Mouse (Mus musculus) myocyte (in vitro differentiated cells): ENCODE measurements around the gene Ikzf1.

Experiments used
- E2F4 ChIP-seq: IDR thresholded peaks from one replicate; pipeline ENCODE4 v1.6.1; 2011; ENCODE audit warnings: mild to moderate bottlenecking, control low read depth, moderate library complexity; ENCODE audit not compliant: insufficient read depth
- MAX ChIP-seq: IDR thresholded peaks from one replicate; pipeline ENCODE4 v1.6.1; 2011; ENCODE audit warnings: low read depth, mild to moderate bottlenecking, control low read depth
- MYOD1 ChIP-seq, 3 experiments: IDR thresholded peaks; one replicate each; pipeline ENCODE4 v1.6.1; 2011; ENCODE audit warnings: control low read depth in 2 of 3, low read depth in 2 of 3, mild to moderate bottlenecking in 2 of 3, moderate library complexity in 1 of 3; ENCODE audit not compliant: insufficient read length in 2 of 3, control insufficient read depth in 1 of 3
- MYOG ChIP-seq, 3 experiments: IDR thresholded peaks; one replicate each; pipeline ENCODE4 v1.6.1; 2011; ENCODE audit warnings: control low read depth in 2 of 3, low read depth in 2 of 3, mild to moderate bottlenecking in 2 of 3; ENCODE audit not compliant: insufficient read length in 2 of 3, control insufficient read depth in 1 of 3, insufficient read depth in 1 of 3
- POLR2A ChIP-seq: IDR thresholded peaks from one replicate; pipeline ENCODE4 v1.6.1; 2011; ENCODE audit warnings: low read depth, mild to moderate bottlenecking, control low read depth, moderate library complexity; ENCODE audit not compliant: insufficient read length
- TCF12 ChIP-seq: IDR thresholded peaks from one replicate; pipeline ENCODE4 v1.6.1; 2011; ENCODE audit warnings: mild to moderate bottlenecking, control low read depth; ENCODE audit not compliant: poor library complexity, insufficient read depth, severe bottlenecking
- TCF3 ChIP-seq: IDR thresholded peaks from one replicate; pipeline ENCODE4 v1.6.1; 2011; ENCODE audit warnings: low read depth, control low read depth; ENCODE audit not compliant: insufficient read length

DNA sequence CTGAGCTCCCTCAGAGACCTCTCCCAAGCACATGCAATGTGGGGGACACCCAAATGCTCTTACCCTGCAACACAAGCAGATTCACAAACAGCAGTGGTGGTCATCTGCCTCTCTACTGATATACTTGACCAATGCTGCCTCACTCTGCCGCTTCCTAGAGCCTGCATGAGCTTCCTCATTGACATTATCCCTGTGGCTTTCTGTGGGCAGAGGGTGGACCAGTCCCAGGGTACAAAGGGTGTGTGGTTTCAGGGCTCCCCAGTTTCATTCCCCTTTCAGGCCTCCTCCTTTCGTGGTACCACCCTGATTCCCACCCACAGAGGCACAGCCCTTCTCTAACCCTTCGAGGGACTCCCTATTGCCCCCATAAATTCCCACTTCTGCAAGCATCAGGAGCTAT is 92.4 kb downstream of the Ikzf1 start:
- TF ChIP-seq POLR2A (no peak), MYOG (IDR thresholded peaks at IDR 0.05; ENCODE audit: control insufficient read depth in 1 of 3, insufficient read depth in 1 of 3, insufficient read length in 2 of 3, low read depth in 2 of 3) (no peak), TCF12 (no peak), MYOD1 (IDR thresholded peaks at IDR 0.05; ENCODE audit: control insufficient read depth in 1 of 3, insufficient read length in 2 of 3, low read depth in 2 of 3) (no peak), TCF3 (no peak), E2F4 (no peak), MAX (no peak)
